Mouse (Mus musculus) myocyte (in vitro differentiated cells): ENCODE data around the gene Gpr33.

ENCODE experiments used
- POLR2A ChIP-seq: IDR thresholded peaks from one replicate; pipeline ENCODE4 v1.6.1; 2011; ENCODE audit warnings: low read depth, mild to moderate bottlenecking, control low read depth, moderate library complexity; ENCODE audit not compliant: insufficient read length
- POLR2AphosphoS2 ChIP-seq: IDR thresholded peaks from one replicate; pipeline ENCODE4 v1.6.1; 2011; ENCODE audit warnings: low read depth, control low read depth; ENCODE audit not compliant: insufficient read length
- USF1 ChIP-seq: IDR thresholded peaks from one replicate; pipeline ENCODE4 v1.6.1; 2011; ENCODE audit warnings: low read depth, mild to moderate bottlenecking, control low read depth, moderate library complexity

DNA sequence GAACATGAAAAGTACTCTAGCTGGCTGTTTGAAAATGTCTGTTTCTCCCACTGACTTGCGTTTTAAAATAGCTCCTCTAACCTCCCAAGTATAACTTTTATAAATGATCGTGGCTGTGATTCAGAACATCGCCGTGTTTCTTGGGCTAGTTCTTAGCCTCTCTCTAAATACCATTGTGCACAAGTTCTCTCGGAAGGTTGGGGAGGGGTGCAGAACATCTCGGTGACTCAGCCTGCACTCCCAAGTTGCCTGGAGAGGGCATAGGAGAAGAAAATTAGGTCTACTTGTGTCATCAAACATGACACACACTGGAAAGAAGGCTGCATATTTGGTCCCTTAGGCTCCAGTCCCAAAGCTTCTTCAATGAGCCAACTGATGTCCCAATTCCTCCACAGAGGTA is 4.4 kb upstream of the Gpr33 start:
- TF ChIP-seq POLR2A: no peak
- no peak for TF ChIP-seq USF1
- no peak for TF ChIP-seq POLR2AphosphoS2
